ENCODE assay signal across 18 mouse cellular contexts in genomic region chr2:127472279-127472678, GRCm38 (mm10). TPM values are rescaled to one million over a fixed set of nuclear protein-coding genes. Genes with fewer than 3 reads are reported as not detected.
"Had no signal": no experiment of that assay in that cellular context is flagged by ENCODE, and none has a peak within 500 bp of the region (broad histone marks: within the 10 kb centered on the region; RNA-seq: fewer than 3 reads in every experiment).

No protein-coding gene starts in this region.

- DNase-seq: retina, postnatal 1 day; right cerebral cortex, adult 18-20 months; right cerebral cortex, postnatal 14 days; right cerebral cortex, postnatal 25 days; right cerebral cortex, postnatal 4 days; spleen, adult 18-20 months; thymus, adult 2 months; thymus, postnatal 14 days; thymus, postnatal 25 days; thymus, postnatal 36 days had no signal

- H3K27me3 ChIP-seq: neural tube, embryonic 12.5 days; neural tube, embryonic 13.5 days; stomach, embryonic 15.5 days had no signal

- H3K4me3 ChIP-seq: neural tube, embryonic 12.5 days; neural tube, embryonic 13.5 days; neural tube, embryonic 15.5 days; stomach, embryonic 15.5 days had no signal

- H3K9ac ChIP-seq: neural tube, embryonic 12.5 days; neural tube, embryonic 13.5 days; neural tube, embryonic 15.5 days; stomach, embryonic 15.5 days had no signal

- H3K36me3 ChIP-seq: neural tube, embryonic 12.5 days; neural tube, embryonic 13.5 days; neural tube, embryonic 15.5 days; stomach, embryonic 15.5 days had no signal

- H3K27ac ChIP-seq: neural tube, embryonic 12.5 days; neural tube, embryonic 13.5 days; neural tube, embryonic 15.5 days; stomach, embryonic 15.5 days; stomach, postnatal 0 days had no signal

- H3K4me1 ChIP-seq: neural tube, embryonic 12.5 days; neural tube, embryonic 13.5 days; neural tube, embryonic 15.5 days; stomach, embryonic 15.5 days had no signal

- H3K9me3 ChIP-seq: neural tube, embryonic 12.5 days; neural tube, embryonic 13.5 days; neural tube, embryonic 15.5 days; stomach, embryonic 15.5 days had no signal

- H3K4me2 ChIP-seq: neural tube, embryonic 12.5 days; neural tube, embryonic 13.5 days; neural tube, embryonic 15.5 days; stomach, embryonic 15.5 days had no signal

RNA-seq across cellular contexts. Expression of gene Gpat2, which starts 47.3 kb away (rescaled TPM):
- total RNA-seq: neutrophil, adult 5-6 weeks had no signal
- polyA plus RNA-seq: neural tube, embryonic 11.5 days; stomach, embryonic 14.5 days had no signal

RNA-seq across cellular contexts. Expression of gene Kcnip3, which starts 49.6 kb away (rescaled TPM):
- total RNA-seq: neutrophil, adult 5-6 weeks had no signal
